26 mouse cellular contexts compared by ENCODE assay signal in genomic region chr7:122244166-122244565, GRCm38 (mm10). TPM values are rescaled to one million over a fixed set of nuclear protein-coding genes. Genes with fewer than 3 reads are reported as not detected.
DNase-seq lines count a peak whose midpoint lies in the region; ATAC-seq and TF ChIP-seq lines count a peak whose summit lies in the region.
"Had no signal": no experiment of that assay in that cellular context is flagged by ENCODE, and none has a peak within 500 bp of the region (broad histone marks: within the 10 kb centered on the region; RNA-seq: fewer than 3 reads in every experiment).

No protein-coding gene starts in this region.

- ATAC-seq in midbrain, postnatal 0 days (ENCODE audit: low FRiP score), result peak; percentile 34; the same call in 1 of the 2 replicates
- ATAC-seq in midbrain, embryonic 14.5 days (ENCODE audit: low FRiP score, low TSS enrichment), result no peak
- ATAC-seq in forebrain, embryonic 16.5 days, result peak; percentile 61
- ATAC-seq in neural tube, embryonic 14.5 days (ENCODE audit: low read depth), result peak; percentile 69; the same call in 1 of the 2 replicates
- ATAC-seq: activated CD4-positive, CD25-positive, alpha-beta regulatory T cell, adult 4 months had no signal

- no peaks in the 10 kb centered on the region for H3K9me3 ChIP-seq in midbrain, postnatal 0 days (ENCODE audit: low read length)
- no peaks in the 10 kb centered on the region for H3K9me3 ChIP-seq in midbrain, embryonic 14.5 days (ENCODE audit: control insufficient read depth, low read length)
- no peaks in the 10 kb centered on the region for H3K9me3 ChIP-seq in forebrain, embryonic 16.5 days (ENCODE audit: control insufficient read depth, low read length)
- H3K9me3 ChIP-seq in neural tube, embryonic 14.5 days (ENCODE audit: control insufficient read depth, low read length), result no peaks in the 10 kb centered on the region
- H3K9me3 ChIP-seq: heart, embryonic 13.5 days; limb, embryonic 15.5 days had no signal

- no peaks in the 10 kb centered on the region for H3K27me3 ChIP-seq in midbrain, postnatal 0 days (ENCODE audit: insufficient read depth, low read length)
- H3K27me3 ChIP-seq in midbrain, embryonic 14.5 days (ENCODE audit: control insufficient read depth, insufficient read depth, low read length), result no peaks in the 10 kb centered on the region
- no peaks in the 10 kb centered on the region for H3K27me3 ChIP-seq in forebrain, embryonic 16.5 days (replicated peaks; ENCODE audit: control insufficient read depth, insufficient read depth, low read length)
- H3K27me3 ChIP-seq in neural tube, embryonic 14.5 days (ENCODE audit: control insufficient read depth, insufficient read depth, low read length), result no peaks in the 10 kb centered on the region
- H3K27me3 ChIP-seq: heart, embryonic 13.5 days; limb, embryonic 15.5 days had no signal

- H3K4me3 ChIP-seq in midbrain, postnatal 0 days (ENCODE audit: low read depth, low read length), result no peak overlapping the region
- no peak overlapping the region for H3K4me3 ChIP-seq in midbrain, embryonic 14.5 days (replicated peaks; ENCODE audit: low read depth, low read length)
- no peak overlapping the region for H3K4me3 ChIP-seq in forebrain, embryonic 16.5 days (replicated peaks; ENCODE audit: low read length)
- no peak overlapping the region for H3K4me3 ChIP-seq in neural tube, embryonic 14.5 days (ENCODE audit: low read depth, low read length)
- H3K4me3 ChIP-seq: heart, adult 2 months; heart, embryonic 13.5 days; limb, embryonic 15.5 days had no signal

- no peaks in the 10 kb centered on the region for H3K4me1 ChIP-seq in midbrain, postnatal 0 days (ENCODE audit: insufficient read depth, low read length)
- H3K4me1 ChIP-seq in midbrain, embryonic 14.5 days (ENCODE audit: control insufficient read depth, insufficient read depth, low read length), result no peaks in the 10 kb centered on the region; the same call in 1 of the 2 replicates
- peaks cover 7% of the 10 kb centered on the region for H3K4me1 ChIP-seq in forebrain, embryonic 16.5 days (replicated peaks; ENCODE audit: control insufficient read depth, insufficient read depth, low read length)
- H3K4me1 ChIP-seq in neural tube, embryonic 14.5 days (ENCODE audit: control insufficient read depth, insufficient read depth, low read length), result no peaks in the 10 kb centered on the region
- H3K4me1 ChIP-seq: heart, embryonic 13.5 days; limb, embryonic 15.5 days had no signal

- no peak for TF ChIP-seq CTCF in midbrain, postnatal 0 days (IDR thresholded peaks at IDR 0.05)

- no peaks in the 10 kb centered on the region for H3K36me3 ChIP-seq in midbrain, postnatal 0 days (ENCODE audit: insufficient read depth, low read length)
- no peaks in the 10 kb centered on the region for H3K36me3 ChIP-seq in midbrain, embryonic 14.5 days (ENCODE audit: control insufficient read depth, insufficient read depth, low read length)
- H3K36me3 ChIP-seq in forebrain, embryonic 16.5 days (ENCODE audit: control insufficient read depth, insufficient read depth), result no peaks in the 10 kb centered on the region
- no peaks in the 10 kb centered on the region for H3K36me3 ChIP-seq in neural tube, embryonic 14.5 days (ENCODE audit: control insufficient read depth, insufficient read depth, low read length)
- H3K36me3 ChIP-seq: heart, embryonic 13.5 days; limb, embryonic 15.5 days had no signal

- peak; percentile 29 for DNase-seq in heart, adult 11 months
- no peak for DNase-seq in heart, adult 18-20 months
- peak; percentile 51 for DNase-seq in midbrain, postnatal 0 days (ENCODE audit: low spot score)
- DNase-seq in midbrain, embryonic 14.5 days, result no peak
- no peak for DNase-seq in thymus, postnatal 25 days
- DNase-seq in spleen, postnatal 10 days (ENCODE audit: low spot score in 2 of 2), result no peak
- DNase-seq: adrenal gland, adult 8-10 months; cerebellum, adult 8-10 months; embryo, embryonic 11 days; gastrocnemius, postnatal 10 days; heart, adult 2 months; heart, postnatal 14 days; kidney, adult 2 months; left cerebral cortex, postnatal 4 days; lung, embryonic 14.5 days; lung, postnatal 36 days; thymus, postnatal 14 days had no signal

- no peak overlapping the region for H3K9ac ChIP-seq in midbrain, postnatal 0 days (replicated peaks; ENCODE audit: low read length, poor library complexity, severe bottlenecking)
- no peak overlapping the region for H3K9ac ChIP-seq in midbrain, embryonic 14.5 days (replicated peaks; ENCODE audit: low read length)
- peak overlapping the region; percentile 14; the same call in 1 of the 2 replicates for H3K9ac ChIP-seq in forebrain, embryonic 16.5 days (replicated peaks; ENCODE audit: low read depth, low read length)
- no peak overlapping the region for H3K9ac ChIP-seq in neural tube, embryonic 14.5 days (replicated peaks; ENCODE audit: low read depth, low read length)
- H3K9ac ChIP-seq: heart, embryonic 13.5 days; limb, embryonic 15.5 days; liver, embryonic 14.5 days; lung, embryonic 14.5 days had no signal

- H3K4me2 ChIP-seq in midbrain, postnatal 0 days (ENCODE audit: low read depth, low read length, poor library complexity, severe bottlenecking), result no peak overlapping the region
- no peak overlapping the region for H3K4me2 ChIP-seq in midbrain, embryonic 14.5 days (ENCODE audit: low read length)
- peak overlapping the region; percentile 11; the same call in 1 of the 2 replicates for H3K4me2 ChIP-seq in forebrain, embryonic 16.5 days (ENCODE audit: low read length)
- H3K4me2 ChIP-seq in neural tube, embryonic 14.5 days (ENCODE audit: low read depth, low read length), result no peak overlapping the region
- H3K4me2 ChIP-seq: heart, embryonic 13.5 days; limb, embryonic 15.5 days; lung, embryonic 14.5 days had no signal

- no peak overlapping the region for H3K27ac ChIP-seq in midbrain, postnatal 0 days (ENCODE audit: low read depth, low read length)
- H3K27ac ChIP-seq in midbrain, embryonic 14.5 days (replicated peaks; ENCODE audit: low read depth, low read length), result no peak overlapping the region
- H3K27ac ChIP-seq in forebrain, embryonic 16.5 days (ENCODE audit: low read length), result no peak overlapping the region
- no peak overlapping the region for H3K27ac ChIP-seq in neural tube, embryonic 14.5 days (ENCODE audit: low read depth, low read length)
- H3K27ac ChIP-seq: heart, adult 2 months; heart, embryonic 13.5 days; kidney, postnatal 0 days; limb, embryonic 15.5 days; liver, embryonic 14.5 days had no signal

- WGBS in midbrain, postnatal 0 days, result 18% methylated on average over 7 of the region's 7 CpGs
- WGBS in midbrain, embryonic 14.5 days, result 17% methylated on average over 7 of the region's 7 CpGs
- 9% methylated on average over 7 of the region's 7 CpGs for WGBS in forebrain, embryonic 16.5 days
- 38% methylated on average over 7 of the region's 7 CpGs for WGBS in neural tube, embryonic 14.5 days

RNA-seq across cellular contexts. Expression of gene Chp2, which starts 24.9 kb away (rescaled TPM):
- total RNA-seq in heart, adult 18-20 months (2021), result 1 to 10 TPM; 3.7 to 3.8 TPM
- 0.38 and 0.99 TPM in 2 replicates for total RNA-seq in midbrain, postnatal 0 days (2014; rRNA removed)
- 0.99 and 1.3 TPM in 2 replicates for polyA plus RNA-seq in midbrain, postnatal 0 days (2015; fragmentation: Nextera tagmentation; extraction: Ambion mirVana)
- 0.59 and 1.3 TPM in 2 replicates for polyA plus RNA-seq in midbrain, embryonic 14.5 days (2014; fragmentation: Nextera tagmentation; extraction: Ambion mirVana)
- polyA plus RNA-seq in forebrain, embryonic 16.5 days (2015; fragmentation: Nextera tagmentation; extraction: Ambion mirVana), result 0.57 and 1.2 TPM in 2 replicates
- 0.84 and 0.96 TPM in 2 replicates for polyA plus RNA-seq in neural tube, embryonic 14.5 days (2014; fragmentation: Nextera tagmentation; extraction: Ambion mirVana)
- total RNA-seq: megakaryocyte-erythroid progenitor cell, adult 5-6 weeks; neutrophil, adult 5-6 weeks had no signal
- polyA plus RNA-seq: activated CD4-positive, CD25-positive, alpha-beta regulatory T cell, adult 4 months had no signal

RNA-seq across cellular contexts. Expression of gene Prkcb, which starts 44.4 kb away (rescaled TPM):
- total RNA-seq in heart, adult 18-20 months (2021), result 1 to 10 TPM; 3.4 to 8.6 TPM
- total RNA-seq in midbrain, postnatal 0 days (2014; rRNA removed), result 307 and 308 TPM in 2 replicates
- polyA plus RNA-seq in midbrain, postnatal 0 days (2015; fragmentation: Nextera tagmentation; extraction: Ambion mirVana), result 184 and 196 TPM in 2 replicates
- polyA plus RNA-seq in midbrain, embryonic 14.5 days (2014; fragmentation: Nextera tagmentation; extraction: Ambion mirVana), result 110 and 111 TPM in 2 replicates
- 50.2 and 60.9 TPM in 2 replicates for polyA plus RNA-seq in forebrain, embryonic 16.5 days (2015; fragmentation: Nextera tagmentation; extraction: Ambion mirVana)
- polyA plus RNA-seq in neural tube, embryonic 14.5 days (2014; fragmentation: Nextera tagmentation; extraction: Ambion mirVana), result 131 and 170 TPM in 2 replicates

RNA-seq across cellular contexts. Expression of gene Ern2, which starts 58.2 kb away (rescaled TPM):
- not detected for total RNA-seq in heart, adult 18-20 months (2021)
- 2.4 and 3.6 TPM in 2 replicates for total RNA-seq in midbrain, postnatal 0 days (2014; rRNA removed)
- polyA plus RNA-seq in midbrain, postnatal 0 days (2015; fragmentation: Nextera tagmentation; extraction: Ambion mirVana), result 2.0 and 2.6 TPM in 2 replicates
- 1.1 and 1.6 TPM in 2 replicates for polyA plus RNA-seq in midbrain, embryonic 14.5 days (2014; fragmentation: Nextera tagmentation; extraction: Ambion mirVana)
- polyA plus RNA-seq in forebrain, embryonic 16.5 days (2015; fragmentation: Nextera tagmentation; extraction: Ambion mirVana), result 0.37 and 1.7 TPM in 2 replicates
- 0.81 and 2.2 TPM in 2 replicates for polyA plus RNA-seq in neural tube, embryonic 14.5 days (2014; fragmentation: Nextera tagmentation; extraction: Ambion mirVana)
- total RNA-seq: gastrocnemius, postnatal 10 days; heart, adult 2 months; heart, postnatal 14 days; megakaryocyte-erythroid progenitor cell, adult 5-6 weeks; neutrophil, adult 5-6 weeks had no signal
- polyA plus RNA-seq: activated CD4-positive, CD25-positive, alpha-beta regulatory T cell, adult 4 months; heart, embryonic 13.5 days; limb, embryonic 15.5 days; liver, embryonic 14.5 days; lung, embryonic 14.5 days had no signal

Comparison
In these comparisons a context has a peak if more than half of its experiments do, and no peak if none do; other contexts are left out.
1. DNase-seq: peak in heart, adult 11 months (single experiment) and midbrain, postnatal 0 days (single experiment); none in heart, adult 18-20 months (0 of 2), midbrain, embryonic 14.5 days (single experiment), thymus, postnatal 25 days (single experiment) and spleen, postnatal 10 days (0 of 2).